Mouse (Mus musculus) heart, adult 8-10 months (tissue): ENCODE results near the gene Gm20696. TPM values are rescaled to one million over a fixed set of nuclear protein-coding genes. Genes with fewer than 3 reads are reported as not detected.
A peak's percentile ranks its signal among the peaks of the same experiment; 100 is the strongest.

Source experiments
- DNase-seq: peaks from one replicate; pipeline ENCODE4 v3.0.0; 2022; ENCODE audit warnings: low spot score
- total RNA-seq, 4 experiments: library from RNA; stranded (reverse); gene quantifications; 2 replicates each; pipeline ENCODE4 v1.2.4; 2022

Gm20696 gene
- total RNA-seq, 4 experiments from 2014 or later: 0.72 to 2.2 (median 1.6) TPM

GRCm38 (mm10) chr6:99521038-99521640 is 145.5 kb downstream of the Gm20696 start:
- peak; percentile 53 for DNase-seq

GRCm38 (mm10) chr6:99520676-99521037 is 145.9 kb downstream of the Gm20696 start:
- no peak for DNase-seq

GRCm38 (mm10) chr6:99519806-99520675 is 146.6 kb downstream of the Gm20696 start:
- DNase-seq: peak; percentile 24

GRCm38 (mm10) chr6:99519052-99519451 is 147.5 kb downstream of the Gm20696 start:
- DNase-seq: no peak

GRCm38 (mm10) chr6:99515667-99516199 is 150.9 kb downstream of the Gm20696 start:
- DNase-seq: no peak

GRCm38 (mm10) chr6:99511862-99512261 is 154.7 kb downstream of the Gm20696 start:
- DNase-seq: no peak

GRCm38 (mm10) chr6:99509189-99509592 is 157.4 kb downstream of the Gm20696 start:
- DNase-seq: no peak

- DNase-seq: no peak
These were observed 159.8 kb downstream of the Gm20696 start for GRCm38 (mm10) chr6:99506816-99507215.

- no peak for DNase-seq
These were observed 162.9 kb downstream of the Gm20696 start for GRCm38 (mm10) chr6:99503741-99504140.

GRCm38 (mm10) chr6:99502727-99503126 is 163.9 kb downstream of the Gm20696 start:
- no peak for DNase-seq

- no peak for DNase-seq
These were observed 164.3 kb downstream of the Gm20696 start for GRCm38 (mm10) chr6:99502314-99502713.

GRCm38 (mm10) chr6:99500570-99501270 is 165.9 kb downstream of the Gm20696 start:
- no peak for DNase-seq

- DNase-seq: no peak
These were observed 168.5 kb downstream of the Gm20696 start for GRCm38 (mm10) chr6:99498082-99498481.

- DNase-seq: no peak
These were observed 170.5 kb downstream of the Gm20696 start for GRCm38 (mm10) chr6:99496114-99496513.

- DNase-seq: no peak
These were observed 173.7 kb downstream of the Gm20696 start for GRCm38 (mm10) chr6:99492937-99493336.

- DNase-seq: no peak
These were observed 174.5 kb downstream of the Gm20696 start for GRCm38 (mm10) chr6:99491979-99492544.

- DNase-seq: no peak
These were observed 175.5 kb downstream of the Gm20696 start for GRCm38 (mm10) chr6:99491146-99491545.

GRCm38 (mm10) chr6:99489900-99490648 is 176.5 kb downstream of the Gm20696 start:
- DNase-seq: no peak

- DNase-seq: no peak
These were observed 177.2 kb downstream of the Gm20696 start for GRCm38 (mm10) chr6:99489423-99489822.

- DNase-seq: peak; percentile 11
These were observed 180.5 kb downstream of the Gm20696 start for GRCm38 (mm10) chr6:99485884-99486640.
